Mouse (Mus musculus) brain, adult 2 months (tissue): ENCODE measurements at regions not wholly inside any gene's neighbourhood (a gene's known extent, or its start where the extent isn't known, plus 50 kb on each side); places are given as distances from the start of the nearest gene placed in this dataset.

Source experiments
- DNase-seq: peaks from one replicate; pipeline ENCODE4 v3.0.0; 2011; ENCODE audit warnings: low read depth, low spot score

- DNase-seq = no peak
Measured at GRCm38 (mm10) chr8:8403410-8403809, 257.6 kb downstream of the Efnb2 start.

- peak; percentile 72 for DNase-seq
Measured at GRCm38 (mm10) chr8:8392303-8392702, 268.7 kb downstream of the Efnb2 start.

- DNase-seq = peak; percentile 62
Measured at GRCm38 (mm10) chr8:8391321-8391720, 269.7 kb downstream of the Efnb2 start.

- no peak for DNase-seq
Measured at GRCm38 (mm10) chr8:8378248-8378647, 282.8 kb downstream of the Efnb2 start.

DNA sequence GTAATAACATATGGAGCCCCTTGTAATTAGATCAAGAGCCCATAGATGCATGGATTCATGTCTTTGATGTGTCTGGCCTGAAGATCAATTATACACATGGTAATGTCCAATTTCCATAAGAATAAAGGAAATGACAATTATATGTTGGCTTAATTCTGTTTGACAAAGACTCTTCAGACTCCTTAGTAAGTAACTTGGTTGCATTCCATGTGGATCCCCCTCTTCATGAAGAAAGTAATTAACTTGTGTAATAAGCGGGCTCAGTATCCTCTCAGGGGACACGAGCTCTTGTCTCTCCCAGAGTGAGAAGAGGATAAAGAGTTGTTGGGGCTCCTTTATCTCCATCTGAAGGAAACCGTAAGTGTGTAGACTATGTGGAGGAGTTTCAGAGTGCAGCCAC, 284.3 kb downstream of the Efnb2 start:
- no peak for DNase-seq

GRCm38 (mm10) chr8:8376379-8376778, 284.7 kb downstream of the Efnb2 start:
- no peak for DNase-seq

GRCm38 (mm10) chr8:8367282-8367871, 293.7 kb downstream of the Efnb2 start:
- no peak for DNase-seq

DNA sequence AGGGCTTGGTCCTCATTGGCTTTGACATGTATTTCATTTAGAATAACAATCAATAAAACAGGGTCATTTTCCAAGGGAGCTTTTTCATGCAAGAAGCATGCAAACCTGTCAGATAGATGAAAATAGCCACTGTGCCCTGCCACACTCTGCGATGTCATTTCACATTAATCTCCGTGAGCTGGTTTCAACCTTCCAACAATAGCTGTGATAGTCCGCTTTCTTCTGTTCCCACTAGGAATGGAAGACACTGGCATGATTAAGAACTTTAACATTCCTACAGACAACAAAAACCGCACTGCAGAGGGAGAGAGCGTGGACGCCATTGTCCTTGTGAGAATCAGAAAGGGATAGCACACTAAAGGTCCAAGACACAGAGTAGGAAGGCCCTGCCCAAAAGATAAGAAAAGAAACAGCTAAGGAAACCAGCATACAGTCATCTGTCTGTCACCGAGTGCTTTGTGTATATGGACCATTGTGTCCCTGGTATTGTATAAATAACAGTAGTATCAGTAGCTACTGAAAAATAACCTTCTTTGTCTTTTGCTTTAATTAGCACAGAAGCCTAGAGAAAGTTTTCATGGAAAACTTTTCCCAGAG, 299.0 kb downstream of the Efnb2 start:
- DNase-seq = no peak

GRCm38 (mm10) chr8:8360586-8360985, 300.5 kb downstream of the Efnb2 start:
- peak; percentile 41 for DNase-seq

DNA sequence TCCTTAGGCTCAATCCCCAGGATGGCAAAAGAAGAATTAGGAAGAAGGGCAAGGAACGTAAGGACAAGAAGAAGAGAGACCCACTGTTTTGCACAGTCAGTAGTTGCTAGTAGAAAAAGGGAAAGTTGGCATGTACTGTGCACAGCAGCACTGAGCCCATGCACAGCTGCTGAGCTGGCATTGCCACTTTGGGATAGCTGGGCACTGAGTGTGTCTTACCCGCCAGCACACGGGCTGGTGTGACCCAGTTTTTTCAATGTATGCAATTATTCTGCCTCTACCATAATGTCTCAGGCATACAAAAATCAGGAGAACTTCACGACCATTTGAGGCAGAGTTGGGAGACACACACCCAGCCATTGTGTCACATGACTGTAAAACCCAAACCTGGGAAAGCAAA, 306.1 kb downstream of the Efnb2 start:
- DNase-seq = peak; percentile 33

DNA sequence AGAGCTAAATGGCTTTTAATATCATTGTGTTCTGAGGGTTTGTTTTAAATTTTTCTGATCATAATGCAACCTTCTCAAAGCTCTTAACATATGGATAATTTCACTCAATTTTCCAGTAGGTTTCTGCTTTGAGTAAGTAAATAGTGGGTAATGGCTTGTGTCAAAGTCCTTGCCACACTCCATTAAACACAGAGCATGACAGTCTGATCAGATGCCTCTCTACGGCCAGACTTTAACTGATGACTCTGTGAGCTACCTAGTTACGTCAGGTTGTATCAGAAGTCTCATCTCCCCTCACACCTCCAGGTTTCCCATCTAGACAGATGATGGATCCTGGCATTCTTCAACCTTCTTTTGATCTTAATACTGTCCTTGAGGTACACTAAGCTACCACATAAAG, 316.4 kb downstream of the Efnb2 start:
- DNase-seq = no peak

- DNase-seq = no peak
Measured at GRCm38 (mm10) chr8:8335256-8335972, 325.6 kb downstream of the Efnb2 start.

DNA sequence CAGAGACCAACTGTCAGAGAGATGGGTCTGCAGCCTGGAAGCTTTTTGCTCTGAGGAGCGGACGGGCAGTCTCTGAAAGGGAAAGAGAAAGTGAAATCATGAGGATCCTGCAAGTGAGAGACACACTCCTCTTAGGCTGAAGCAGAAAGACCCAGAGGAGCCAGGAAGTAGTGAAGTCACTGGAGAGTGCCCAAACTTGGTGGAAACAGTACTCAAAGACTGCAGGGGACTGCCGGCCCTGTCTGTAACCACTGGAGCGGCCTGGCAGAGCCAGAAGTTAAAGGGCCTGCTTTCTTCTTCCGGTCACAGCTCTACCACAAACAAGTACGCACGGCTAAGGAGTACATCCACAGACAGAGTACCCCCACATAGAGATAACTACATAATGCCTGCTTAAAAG, 326.5 kb downstream of the Efnb2 start:
- no peak for DNase-seq

- DNase-seq = no peak
Measured at GRCm38 (mm10) chr8:8331249-8331648, 329.8 kb downstream of the Efnb2 start.

DNA sequence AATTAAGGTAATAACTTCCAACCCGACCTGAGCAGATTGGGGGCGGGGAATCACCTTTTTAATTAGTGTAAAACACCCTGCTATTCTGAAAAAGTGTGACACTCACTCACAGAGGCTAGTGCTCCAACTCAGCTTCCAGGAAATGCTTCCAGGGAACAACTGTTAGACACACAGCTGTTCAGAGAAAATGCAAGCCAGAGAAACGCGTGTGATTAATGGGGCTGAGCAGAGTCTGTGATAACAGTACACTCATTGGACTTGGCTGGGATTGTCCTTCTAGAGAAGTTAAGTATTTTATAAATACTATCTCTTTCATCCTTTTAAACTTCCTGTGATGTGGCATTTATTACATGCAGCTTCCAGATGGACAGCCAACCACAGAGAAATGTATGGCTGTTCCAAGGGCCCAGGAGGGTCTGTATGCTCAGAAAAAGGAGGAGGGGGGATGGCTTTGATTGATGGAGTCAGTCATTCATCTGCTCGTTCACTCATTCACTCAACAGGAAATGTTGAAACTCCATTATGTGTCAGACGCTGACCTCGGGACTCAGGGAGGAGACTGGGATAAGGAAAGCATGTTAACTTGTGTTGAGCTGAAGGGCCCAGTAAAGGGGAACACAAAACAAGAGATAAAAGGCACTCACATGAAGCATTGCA, 332.9 kb downstream of the Efnb2 start:
- DNase-seq = no peak

GRCm38 (mm10) chr8:8326066-8326834, 334.8 kb downstream of the Efnb2 start:
- no peak for DNase-seq

DNA sequence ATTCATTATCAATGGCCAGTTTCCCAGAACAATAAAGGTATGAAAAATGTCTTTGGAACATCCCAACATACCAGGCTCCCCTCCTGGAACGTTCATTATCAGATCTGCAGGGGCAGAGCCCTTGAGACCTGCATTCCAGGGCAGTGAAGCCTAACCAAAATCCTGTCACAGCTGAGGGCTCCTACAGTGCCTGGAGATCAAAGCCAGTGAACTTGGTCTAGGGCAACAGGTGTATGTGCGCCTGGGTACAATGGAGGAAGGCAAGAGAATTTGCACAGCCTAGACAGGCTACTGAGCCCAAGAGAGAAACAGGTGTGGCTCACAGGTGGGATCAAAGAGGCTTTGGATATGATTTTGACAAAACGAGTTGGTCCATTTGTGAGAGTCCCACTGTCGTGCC, 335.6 kb downstream of the Efnb2 start:
- no peak for DNase-seq

DNA sequence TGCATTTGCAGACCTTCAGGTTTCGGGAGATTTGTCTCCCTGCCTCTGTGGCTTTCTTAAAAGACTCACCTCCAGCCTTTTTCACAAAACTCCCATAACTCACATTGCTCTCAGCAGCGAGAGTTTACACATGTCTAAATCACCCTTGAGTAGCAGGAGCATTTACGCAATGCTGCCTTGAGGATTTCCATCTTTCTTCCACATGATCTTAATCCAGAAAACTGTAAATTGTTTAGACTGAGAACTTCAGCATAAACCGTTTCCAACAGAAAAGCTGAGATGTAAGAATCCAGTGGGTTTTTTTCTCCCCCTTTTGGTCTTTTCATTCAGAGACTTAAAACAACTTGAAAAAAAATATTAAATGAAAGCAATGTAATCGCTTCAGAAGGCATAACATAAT, 336.5 kb downstream of the Efnb2 start:
- DNase-seq = no peak

GRCm38 (mm10) chr8:8308253-8308652, 352.8 kb downstream of the Efnb2 start:
- DNase-seq = no peak

- DNase-seq = no peak
Measured at GRCm38 (mm10) chr8:8307487-8307886, 353.6 kb downstream of the Efnb2 start.

- DNase-seq = no peak
Measured at GRCm38 (mm10) chr8:8299965-8300767, 360.9 kb downstream of the Efnb2 start.
